Mouse (Mus musculus) adrenal gland, postnatal 10 days (tissue): Measurements from ENCODE around the gene Snrk. TPM values are rescaled to one million over a fixed set of nuclear protein-coding genes. Genes with fewer than 3 reads are reported as not detected.
A peak's percentile ranks its signal among the peaks of the same experiment; 100 is the strongest.

ENCODE experiments used
- DNase-seq: peaks from one replicate; pipeline ENCODE4 v3.0.0; 2021; ENCODE audit warnings: mixed read lengths
- total RNA-seq, 2 experiments: library from RNA; stranded (reverse); gene quantifications; 2 replicates each; pipeline ENCODE4 v1.2.3; 2021

Snrk gene
- total RNA-seq, 2 experiments from 2014 or later = 202 to 285 TPM

DNA sequence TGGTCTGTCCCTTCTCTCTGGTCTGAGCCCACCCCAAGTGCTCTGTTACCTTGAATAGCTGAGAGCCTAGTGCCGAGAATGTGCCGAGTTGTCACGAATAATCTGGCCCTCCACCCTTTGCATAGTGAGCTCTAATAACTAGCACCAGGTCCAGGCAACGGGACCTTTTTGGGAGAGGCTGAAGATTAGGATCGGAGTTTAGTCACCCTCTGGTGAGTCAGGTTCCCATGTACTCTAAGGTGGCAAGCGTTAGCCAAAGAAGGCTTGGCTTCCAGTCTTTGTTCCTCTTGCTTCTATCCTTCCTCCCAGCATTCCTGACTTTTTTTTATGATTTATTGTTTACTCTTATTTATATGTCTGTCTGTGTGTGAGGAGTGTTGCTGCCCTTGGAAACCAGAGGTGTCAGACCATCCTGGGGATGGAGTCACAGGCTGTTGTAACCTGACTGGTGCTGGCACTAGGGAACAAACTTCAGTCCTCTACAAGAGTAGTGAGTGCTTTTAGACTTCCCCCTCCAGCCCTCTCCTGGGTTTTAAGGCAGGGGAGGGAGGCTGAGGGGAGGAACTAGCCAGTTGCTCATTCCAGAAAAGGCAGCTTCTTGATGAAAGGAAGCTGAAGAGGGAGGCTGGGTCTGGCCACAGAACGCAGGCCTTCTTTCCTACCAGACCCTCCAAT is 9.2 kb upstream of the Snrk start:
- no peak for DNase-seq

DNA sequence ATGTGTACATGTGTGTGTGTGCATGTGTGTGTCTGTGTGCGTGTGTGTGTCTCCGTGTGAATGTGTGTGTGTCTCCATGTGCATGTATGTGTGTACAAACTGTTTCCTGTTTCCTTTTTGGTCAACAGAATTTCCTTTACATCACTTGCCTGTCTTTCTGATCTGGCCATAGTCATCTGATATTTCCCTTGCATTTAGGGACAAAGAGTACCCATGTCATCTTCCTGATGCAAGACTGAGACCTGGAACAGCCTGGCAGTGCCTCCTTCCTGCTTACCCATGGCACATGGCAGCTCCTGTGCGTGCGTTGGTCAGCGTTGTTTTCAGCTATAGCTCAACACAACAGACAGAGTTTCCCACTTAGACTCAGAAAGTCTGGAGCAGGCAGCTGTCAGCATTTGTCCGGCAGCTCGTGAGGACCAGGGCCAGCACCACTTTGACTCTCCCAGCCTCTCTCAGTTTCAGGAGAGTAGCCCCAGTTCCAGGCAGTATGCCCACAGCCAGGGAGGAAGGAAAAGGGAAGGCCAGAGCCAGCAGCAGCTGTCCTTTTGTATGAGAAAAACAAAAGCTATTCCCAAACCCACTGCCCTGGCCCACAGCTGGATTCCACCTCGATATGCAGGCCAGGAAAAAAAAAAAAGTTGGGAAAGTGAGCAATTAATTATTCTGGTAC is 7.4 kb upstream of the Snrk start:
- DNase-seq = peak; percentile 57

DNA sequence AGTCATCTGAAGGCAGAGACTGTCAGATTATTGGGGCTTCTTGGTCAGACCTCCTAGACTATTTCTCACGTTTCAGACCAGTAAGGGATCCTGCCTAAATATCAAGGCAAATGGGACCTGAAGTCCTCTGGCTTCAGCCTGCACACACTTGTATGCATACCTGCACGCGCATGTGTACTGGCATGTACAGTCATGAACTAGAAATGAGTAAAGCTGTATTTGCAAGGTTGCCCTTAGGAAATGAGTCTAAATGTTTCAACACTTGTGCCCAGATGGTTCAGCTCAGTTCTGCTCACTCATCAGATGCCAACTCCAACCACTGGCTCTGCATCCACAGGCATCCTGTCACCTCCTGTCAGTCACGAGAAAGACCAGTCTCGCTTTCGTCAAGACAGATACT is 6.6 kb upstream of the Snrk start:
- DNase-seq = no peak

DNA sequence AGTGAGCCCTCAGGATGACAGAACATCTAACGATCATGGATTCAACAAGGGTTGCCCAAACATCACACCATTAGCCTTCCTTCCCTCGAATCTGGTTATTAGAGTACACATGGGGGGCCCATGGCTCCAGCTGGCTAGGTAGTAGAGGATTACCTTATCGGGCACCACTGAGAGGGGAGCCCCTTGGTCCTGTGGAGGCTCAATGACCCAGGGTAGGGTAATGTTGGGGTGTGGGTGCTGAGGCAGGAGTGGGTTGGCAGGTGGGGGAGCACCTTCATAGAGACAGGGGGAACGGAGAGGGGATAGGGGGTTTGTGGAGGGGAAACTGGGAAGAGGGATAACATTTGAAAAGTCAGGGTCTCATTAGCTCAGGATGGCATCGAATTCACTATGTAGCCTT is 6.1 kb upstream of the Snrk start:
- DNase-seq = no peak

DNA sequence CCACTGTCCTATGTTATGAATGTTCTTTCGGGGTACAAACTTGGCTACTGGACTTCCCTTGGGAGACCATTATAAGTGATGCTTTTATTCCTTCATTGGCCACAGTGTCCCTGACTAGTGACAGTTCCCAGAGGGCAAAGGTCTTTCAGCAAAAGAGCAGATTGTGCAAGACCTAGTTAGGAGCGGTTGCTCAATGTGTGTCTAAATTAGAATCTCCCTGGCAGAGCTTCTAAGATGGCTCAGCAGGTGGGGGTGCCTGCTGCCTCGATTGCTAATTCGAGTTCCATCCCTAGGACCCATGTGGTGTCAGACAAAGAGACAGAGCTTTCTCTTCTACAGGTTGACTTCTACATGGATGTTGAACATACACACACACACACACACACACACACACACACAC is 1.5 kb upstream of the Snrk start:
- peak; percentile 52 for DNase-seq

DNA sequence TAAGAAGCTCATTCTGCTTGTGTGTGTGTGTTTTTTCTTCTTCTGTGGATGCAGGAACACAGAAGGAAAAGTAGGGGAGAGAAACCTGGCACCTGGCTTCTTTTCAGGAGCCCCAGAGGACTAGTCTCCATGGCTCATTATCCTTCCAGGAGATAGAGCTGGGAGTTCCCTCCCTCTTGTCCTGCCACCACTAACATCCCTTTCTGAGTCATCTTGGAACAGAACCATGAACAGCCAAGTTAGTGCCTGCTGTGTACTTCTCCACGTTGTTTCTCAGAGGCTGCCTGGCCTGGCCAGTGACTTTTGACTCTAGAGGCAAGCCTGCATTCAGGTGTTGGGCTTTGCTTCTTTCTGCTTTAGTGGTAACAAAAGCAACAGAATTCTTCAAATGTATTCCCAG is 707 bp upstream of the Snrk start:
- DNase-seq = no peak

DNA sequence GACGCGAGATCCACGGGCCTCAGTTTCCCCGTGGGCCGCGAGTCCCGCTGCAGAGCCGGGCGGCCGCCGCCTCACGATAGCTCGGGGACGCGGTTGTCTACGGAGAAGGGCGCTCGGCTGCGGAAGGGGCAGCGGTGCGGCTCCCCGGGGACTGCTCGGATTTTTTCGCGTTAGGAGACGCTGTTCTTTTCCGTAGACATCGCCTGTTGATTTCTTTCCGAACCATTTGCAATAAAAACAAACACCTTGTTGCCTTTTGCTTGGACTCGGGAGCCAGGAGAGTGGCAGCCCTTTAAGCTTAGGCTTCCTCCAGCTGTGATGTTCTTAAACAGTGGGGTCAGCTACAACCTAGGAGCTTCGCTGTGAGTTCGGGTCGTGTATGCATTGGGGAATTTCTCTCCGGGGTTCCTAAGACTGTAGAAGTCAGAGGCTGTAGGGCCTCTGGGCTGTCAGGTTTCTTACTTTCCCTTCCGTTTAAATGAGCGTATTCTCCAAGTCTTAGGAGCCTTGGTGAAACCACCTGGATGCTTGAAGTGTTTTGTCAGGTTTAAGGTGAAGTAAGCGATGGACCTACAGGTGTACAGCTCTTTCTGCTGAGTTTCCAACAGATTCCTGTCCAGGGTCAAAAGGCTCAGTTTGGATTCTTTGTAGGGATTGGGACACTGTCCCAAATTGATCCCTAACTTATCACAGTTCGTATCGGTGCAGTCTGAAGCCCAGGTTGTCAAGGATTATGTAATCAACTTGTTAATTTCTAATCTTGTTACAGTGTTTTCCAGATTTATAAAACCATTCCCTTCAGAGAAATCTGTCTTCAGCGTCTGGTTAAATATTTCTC is 845 bp downstream of the Snrk start:
- peak; percentile 60 for DNase-seq

DNA sequence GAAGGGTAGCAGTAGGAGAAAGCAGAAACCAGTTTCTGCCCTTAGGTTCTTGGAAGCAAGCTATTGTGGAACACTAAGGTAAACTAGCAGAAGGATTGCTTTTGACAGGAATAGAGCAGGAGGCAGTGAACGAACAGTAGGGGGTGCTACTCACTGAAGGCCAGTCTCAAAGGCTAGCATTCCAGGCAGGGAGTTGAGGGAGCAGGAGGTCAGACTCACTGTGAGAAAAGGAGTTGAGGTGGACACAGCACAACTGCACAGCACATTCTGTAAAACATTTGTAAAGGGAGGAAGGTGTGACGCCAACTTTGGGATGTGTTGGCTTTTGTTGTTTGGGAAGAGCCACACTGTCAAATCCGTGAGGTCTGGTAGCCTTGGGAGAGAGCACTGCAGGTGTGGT is 3.0 kb downstream of the Snrk start:
- peak; percentile 75 for DNase-seq

DNA sequence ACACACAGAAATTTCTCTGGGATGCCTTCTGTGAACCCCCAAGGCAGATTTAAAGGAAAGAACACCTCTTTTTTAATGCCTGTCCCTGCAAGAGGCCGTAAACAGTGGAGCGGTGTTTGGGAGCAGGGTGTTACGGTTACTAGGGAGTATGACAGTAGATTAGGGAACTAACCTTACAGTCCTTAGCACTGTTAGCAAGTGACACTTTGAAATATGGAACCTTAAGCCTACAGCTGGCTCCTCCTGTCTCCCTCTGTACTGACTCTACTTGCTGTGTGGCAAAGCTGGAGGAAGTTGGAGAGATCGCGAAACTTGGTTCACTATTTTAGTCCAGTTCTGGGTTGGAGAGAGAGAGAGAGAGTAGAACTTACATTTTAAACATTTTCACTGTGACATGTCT is 5.0 kb downstream of the Snrk start:
- DNase-seq = no peak

DNA sequence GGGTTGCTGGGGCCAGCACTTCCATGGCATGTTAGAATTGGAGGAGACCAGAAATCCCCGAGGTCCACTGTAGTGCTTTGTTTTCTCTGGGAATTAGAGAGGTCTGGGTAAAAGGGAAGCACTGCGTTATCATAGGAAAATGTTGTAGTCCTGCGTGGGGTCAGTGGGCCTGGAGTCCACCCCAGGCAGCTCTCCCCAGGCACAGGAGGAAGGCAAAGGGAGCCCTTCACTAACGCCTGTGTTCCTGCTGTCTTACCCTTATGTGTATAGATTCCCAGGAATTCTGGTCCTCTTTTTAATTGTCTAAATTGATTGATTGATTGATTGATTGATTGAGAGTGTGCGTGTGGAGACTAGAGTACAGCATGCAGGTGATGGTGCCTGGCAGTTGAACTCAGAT is 6.1 kb downstream of the Snrk start:
- DNase-seq = no peak

DNA sequence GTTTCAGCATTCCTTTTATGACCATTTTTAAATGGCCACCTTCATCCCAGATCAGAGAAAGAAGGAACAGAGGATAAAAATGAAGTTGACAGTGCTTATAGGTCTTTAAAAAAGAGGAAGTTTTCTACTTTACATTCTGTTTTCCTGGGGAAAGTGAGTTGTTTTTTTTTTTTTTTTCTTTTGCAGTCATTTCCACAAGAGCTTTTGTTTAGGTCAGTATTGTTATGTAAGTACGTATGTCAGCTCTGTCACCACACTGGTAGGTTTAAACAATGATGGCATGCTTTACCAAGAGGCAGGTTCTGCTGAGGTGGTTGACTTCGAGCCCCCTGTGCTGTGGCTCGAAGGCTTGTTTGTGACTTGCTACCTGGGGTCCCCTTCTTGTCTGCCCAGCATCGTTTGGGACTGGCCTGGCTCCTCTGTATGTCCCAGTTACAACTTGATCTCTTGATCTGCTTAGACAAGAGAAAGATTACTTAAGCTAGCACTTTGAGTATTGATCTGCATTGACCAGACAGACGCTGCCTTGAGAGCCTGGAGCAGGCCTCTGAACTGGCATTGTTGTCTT is 8.7 kb downstream of the Snrk start:
- no peak for DNase-seq

DNA sequence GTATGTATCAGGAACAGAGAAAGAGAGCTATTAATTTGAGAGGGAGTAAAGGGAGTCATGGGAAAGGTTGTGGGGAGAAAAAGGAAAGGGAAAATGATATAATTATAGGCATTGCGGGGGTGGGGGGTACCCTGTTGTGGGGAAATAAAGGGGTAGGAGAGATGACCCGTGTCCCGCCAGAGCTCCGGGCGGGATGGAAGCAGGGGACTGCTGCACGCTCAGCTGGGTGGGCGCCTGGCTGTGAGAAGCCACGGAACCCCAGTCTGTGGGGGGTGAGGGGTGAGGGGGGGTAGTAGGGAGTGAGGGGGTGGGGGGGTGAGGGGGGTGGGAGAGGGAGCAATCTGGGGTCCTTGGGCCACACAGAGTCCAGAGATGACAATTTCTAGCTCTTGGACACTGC is 9.7 kb downstream of the Snrk start:
- no peak for DNase-seq

DNA sequence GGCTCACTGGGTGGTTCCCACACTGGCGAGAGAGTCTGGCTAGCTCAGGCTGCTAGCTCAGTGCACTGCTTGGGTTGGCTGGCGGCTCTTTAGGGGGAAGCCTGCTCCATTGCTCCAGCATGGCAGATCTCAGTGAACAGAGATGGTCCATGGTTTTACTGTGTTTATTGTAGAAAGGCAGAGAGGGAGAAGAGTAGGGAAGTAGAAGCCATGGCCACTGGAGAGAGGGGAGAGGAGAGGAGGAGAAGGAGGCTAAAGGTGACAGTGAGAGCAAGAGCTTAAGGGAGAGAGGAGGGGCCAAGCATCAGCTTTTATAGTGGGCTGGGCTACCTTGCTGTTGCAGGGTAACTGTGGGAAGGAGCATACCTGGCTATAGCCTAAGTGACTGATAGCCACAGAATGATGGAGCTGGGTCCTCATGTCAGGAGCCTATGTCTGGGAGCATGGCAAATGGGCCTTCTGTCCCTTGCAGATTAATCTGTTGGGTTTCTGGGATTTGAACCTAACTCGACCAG is 10.3 kb downstream of the Snrk start:
- DNase-seq = no peak

DNA sequence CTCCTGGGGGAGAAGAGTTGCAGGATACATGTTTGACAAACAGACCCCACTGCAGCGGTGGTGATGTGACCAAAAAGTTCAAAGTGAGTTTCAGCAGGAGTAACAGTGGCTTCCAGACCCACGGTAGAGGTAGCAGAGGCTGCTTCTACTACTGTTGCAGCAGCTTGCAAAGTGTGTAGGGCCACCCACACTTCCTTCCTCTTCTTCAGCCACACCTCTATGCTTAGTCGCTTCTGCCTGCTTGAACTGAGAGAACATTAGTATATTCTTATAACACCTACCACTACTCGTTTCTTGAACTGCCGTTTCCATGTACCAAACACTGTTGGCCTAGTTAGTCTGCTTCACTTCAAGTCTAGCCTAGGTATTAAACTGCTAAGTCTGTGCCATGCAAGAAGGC is 11.6 kb downstream of the Snrk start:
- no peak for DNase-seq

DNA sequence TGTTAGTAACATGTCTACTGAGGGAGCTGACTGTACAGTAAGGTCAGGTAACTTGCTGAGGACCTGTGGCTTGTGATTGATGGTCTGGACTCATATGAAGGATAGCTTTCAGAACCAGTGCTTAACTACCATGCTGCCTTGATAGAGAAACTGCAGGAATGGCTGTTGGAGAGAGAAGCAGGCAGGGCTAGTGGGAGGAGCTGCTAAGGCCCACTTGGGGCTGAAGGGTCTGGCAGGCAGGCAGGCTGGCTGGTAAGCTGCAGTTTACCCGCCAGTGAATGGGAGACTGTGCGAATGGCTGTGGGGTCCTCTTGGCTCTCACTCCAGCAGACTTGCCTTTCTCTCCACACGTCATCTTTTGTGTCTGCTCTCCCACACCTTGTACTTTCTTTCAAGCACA is 13.6 kb downstream of the Snrk start:
- DNase-seq = no peak

DNA sequence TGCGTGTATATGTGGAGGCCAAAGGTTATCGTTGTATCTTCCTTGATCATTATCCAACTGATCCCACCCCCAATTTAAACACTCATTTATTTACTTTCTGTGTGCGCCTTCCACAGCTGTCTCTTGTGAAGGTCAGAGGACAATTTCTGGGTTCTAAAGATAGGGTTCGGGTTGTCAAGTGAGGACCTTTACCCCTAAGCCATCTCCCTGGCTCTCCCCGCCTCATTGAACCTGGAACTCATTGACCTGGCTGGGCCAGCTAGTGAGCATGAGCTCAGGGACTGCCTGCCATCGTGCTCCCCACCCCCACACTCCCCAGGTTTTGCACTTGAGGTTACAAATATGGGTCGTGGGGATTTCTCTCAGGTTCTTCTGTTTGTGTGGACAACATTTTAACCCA is 15.1 kb downstream of the Snrk start:
- DNase-seq = no peak

DNA sequence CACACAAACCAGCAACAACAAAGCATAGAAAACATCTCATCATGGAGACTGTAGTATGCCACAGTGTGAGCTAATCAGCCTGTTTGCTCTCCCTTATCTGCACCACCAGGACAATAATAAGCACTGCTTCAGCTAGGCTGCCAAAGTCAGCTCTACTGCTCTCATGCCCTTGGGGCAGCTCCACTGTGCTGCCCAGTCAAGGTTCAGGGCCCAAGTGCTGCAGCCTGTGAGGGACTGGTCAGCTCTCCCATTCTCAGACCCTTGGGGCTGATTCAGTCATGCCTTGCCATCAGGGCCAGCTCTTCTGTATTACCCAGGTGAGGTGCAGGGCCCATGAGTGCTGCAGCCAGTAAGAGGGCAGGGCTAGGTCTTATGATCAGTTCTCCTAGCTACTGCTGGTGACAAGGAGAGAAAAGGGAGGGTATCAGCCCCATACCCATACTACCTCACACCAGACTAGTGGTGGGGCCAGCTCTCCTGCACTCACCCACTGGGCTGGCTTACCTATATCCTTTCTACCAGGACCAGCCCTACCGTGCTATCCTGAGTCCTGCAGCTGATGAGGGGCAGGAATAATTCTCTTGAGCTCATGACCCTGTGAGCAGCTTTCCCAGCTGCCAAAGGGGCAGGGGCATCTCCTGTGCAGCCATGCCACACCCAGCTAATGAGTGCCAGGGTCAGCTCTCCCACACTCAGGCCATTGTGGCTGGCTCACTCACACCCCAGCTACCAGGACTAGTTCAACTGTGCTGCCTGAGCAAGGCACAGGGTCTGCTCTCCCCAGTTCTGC is 18.2 kb downstream of the Snrk start:
- peak; percentile 62 for DNase-seq

DNA sequence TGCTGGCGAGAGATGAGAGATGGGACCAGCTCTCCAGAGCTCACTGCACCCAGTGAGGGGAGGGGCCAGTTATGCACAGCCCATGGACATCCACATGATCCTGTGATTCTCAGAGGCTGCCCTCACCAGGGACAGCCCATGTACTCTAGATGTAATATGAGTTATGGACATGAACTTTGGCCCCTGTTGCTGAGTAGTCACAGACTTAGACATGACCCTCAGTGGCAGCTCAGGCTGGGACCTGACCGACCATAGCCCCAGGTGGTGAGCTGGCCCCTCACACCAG is 18.8 kb downstream of the Snrk start:
- DNase-seq = no peak

DNA sequence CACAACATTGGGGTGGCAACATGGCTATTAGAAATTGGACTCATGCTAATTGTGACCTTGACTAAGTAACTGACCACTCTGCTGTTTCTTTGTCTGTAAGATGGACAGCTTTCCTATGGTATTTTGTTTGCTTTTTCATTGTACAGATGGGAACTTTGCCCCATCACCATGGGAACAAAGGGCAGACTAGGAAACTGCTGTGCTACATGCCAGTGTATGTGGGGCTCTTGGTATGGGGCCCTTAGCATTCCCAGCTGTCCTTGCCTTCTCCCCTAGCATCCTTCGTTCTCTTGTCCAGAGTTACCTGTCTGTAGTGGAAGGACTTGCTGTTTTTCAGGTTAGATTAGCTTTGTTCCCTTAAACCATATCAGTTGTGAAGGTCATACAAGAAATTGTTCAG is 20.9 kb downstream of the Snrk start:
- DNase-seq = no peak

DNA sequence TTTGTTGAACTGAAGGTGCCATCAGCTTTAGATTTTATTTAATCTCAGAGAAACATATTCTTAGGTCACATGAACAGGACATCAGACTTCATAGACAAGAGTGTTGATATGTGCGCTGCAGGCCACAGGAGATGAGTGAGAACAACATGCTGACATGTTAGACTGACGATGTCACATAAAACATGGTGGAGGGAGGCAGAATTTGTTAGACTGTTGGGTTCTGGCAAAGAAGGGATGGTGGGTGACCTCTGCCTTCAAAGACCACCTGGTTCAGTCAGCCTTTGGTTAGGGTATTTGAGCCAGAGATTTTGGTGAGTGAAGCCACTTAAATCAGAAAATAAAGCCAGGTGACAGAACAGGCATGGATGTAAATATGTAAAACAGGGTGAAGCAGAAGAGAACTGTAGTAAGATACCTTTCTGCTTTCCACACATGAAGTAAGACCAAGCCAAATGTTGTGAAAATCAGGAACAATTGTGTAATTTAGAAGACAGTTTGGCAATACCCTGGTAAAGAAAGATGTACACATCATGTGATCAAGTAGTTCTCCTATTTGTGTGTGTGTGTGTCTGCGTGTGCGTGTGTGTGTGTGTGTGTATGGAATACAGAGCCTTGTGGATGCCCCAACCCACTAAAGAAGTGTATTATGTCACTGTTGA is 21.4 kb downstream of the Snrk start:
- DNase-seq = no peak

DNA sequence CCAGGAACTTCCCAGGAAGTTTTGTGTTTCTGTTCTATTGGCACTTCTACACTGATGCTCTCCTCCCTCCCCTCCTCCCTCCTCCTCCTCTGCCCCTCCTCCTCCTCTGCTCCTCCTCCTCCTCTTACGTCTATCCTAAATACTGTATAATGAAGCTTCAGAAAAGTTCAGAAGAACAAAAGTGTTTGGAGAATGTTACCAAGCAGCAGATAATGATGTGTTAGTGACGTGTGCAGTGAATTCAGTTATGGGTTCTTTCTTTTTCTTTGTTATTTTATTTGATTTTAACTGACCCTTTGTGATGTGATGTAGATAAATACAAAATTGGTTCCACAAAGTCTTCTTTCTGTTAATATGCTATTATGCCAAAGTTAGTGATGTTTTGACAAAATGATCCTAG is 22.2 kb downstream of the Snrk start:
- no peak for DNase-seq

DNA sequence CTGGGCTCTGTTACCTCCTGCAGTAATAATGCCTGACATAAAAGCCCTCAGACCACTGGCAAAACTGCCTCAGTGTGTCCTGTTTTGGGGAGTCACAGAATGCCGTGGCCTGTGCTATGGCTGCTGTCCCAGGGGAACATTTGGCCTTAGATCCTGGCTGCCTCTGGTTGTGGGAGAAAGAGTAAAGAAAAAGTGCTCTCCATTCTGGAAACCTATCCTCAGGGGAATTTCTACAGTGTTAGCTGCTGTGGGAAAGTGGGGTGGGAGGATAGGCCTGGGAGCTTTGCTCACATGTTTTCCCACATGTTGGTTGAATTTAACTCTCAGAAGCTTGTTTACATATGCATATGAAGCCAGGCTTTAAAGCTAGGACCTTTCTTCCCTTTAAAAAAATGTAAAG is 26.2 kb downstream of the Snrk start:
- peak; percentile 45 for DNase-seq
